Mouse (Mus musculus) CD4-positive helper T cell, adult 2 months (primary cell): ENCODE results near the gene Ubl7.

Experiments
- DNase-seq: peaks from one replicate; pipeline ENCODE4 v3.0.0-alpha.2; 2012; ENCODE audit warnings: low read depth, missing footprints, low spot score

Ubl7 gene

DNA sequence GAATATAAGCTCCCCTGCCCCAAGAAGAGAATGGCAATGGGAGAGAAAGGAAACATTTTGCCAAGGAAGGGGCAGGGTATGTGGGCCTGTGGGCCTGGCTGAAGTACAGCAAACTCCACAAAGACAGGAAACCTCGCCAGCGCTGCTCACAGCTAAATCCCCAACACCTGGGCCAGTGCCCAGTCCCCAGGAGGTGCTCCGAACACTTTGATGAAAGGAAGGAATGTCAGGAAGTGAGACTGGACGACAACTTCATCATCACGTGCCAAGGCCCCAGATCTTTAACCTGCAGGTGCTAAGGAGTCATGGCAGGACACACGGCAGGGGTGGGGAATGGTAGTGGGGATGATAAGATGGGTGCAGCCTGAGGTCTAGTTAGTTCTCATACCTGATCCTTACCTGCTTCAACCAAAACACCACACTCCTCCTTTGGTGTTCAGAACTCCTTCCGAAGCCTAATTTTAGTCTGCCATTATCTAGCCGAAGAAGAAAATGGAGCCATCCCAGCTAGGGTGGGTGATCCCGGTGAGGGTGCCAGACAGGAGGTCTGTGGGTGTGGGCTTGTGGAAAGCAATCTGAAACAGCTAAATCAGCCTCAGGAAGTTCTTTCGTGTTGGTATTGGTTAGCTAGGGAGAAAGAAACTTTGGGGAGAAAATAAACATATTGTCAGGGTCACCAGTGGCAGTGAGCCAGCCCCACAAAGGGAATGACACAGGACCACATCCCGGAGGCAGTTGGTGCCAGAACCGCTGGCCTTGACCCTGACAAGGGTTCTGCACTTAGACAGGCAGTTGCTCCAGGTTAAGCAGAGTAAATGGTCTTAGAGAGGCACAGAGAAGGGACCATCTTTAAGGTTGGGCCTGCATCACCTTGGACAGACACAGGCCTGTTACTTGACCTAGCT, 54.8 kb downstream of the Ubl7 start:
- no peak for DNase-seq

DNA sequence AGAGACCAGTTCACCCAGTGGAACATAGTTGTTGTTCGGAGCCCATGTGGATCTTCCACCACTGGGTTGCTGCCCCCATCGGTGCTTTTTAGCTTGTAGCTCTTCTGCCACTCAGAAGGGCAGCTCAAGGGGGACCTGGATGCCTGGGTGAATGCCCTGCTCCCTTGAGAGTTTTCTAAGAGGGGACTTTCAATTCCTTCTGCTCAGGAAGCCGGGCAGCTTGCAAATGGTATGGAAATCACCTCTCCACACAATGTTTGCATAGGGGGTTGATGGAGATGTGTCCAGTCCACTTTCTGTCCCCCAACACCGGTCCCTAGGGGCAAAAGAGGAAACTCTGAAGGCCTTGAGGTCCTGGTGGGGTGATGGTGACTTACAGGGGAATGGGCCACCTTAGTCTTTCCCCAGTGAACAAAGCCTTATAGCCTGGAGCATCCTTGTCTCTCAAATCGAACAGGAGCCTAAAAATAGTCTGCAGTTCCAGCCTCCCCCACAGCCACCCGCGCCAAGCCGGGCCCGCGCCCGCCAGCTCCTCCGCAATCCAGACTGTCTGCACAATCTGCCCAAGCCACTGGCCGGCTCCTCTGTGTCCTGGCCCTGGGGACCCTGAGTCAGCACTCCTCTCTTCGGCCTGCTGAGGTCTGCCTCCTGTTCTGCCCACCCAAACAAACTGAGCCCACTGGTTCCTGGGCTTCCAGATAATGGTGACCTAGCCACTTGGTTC, 56.6 kb downstream of the Ubl7 start:
- DNase-seq: no peak

DNA sequence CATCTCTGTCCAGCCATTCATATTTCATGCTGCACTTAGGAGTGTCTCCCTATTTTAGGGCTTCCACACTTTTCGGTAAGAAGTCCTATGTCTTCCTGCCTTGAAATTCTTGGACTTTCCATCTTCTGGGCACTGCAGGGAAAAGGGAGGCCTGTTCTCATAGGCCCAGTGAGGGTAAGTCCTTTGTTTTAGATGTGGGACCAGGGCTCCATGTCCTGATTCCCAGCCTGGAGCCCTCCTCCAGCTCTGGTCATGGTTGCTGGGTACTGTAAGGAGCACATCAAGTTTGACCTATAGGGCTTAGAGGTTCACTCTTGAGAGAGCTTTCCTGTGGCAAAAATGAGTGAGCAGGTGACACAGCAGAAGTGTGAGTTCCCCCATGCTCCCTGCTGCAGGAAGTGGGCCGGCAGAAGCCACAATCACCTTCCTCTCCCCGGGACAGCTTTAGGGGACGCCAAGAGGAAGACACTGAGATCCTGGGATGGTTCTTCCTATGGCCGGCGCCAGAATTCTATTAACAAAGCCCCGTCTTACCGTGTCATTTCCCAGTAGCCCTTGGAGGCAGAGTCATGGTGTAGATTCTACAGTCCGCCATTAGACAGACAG, 57.5 kb downstream of the Ubl7 start:
- peak; percentile 45 for DNase-seq

DNA sequence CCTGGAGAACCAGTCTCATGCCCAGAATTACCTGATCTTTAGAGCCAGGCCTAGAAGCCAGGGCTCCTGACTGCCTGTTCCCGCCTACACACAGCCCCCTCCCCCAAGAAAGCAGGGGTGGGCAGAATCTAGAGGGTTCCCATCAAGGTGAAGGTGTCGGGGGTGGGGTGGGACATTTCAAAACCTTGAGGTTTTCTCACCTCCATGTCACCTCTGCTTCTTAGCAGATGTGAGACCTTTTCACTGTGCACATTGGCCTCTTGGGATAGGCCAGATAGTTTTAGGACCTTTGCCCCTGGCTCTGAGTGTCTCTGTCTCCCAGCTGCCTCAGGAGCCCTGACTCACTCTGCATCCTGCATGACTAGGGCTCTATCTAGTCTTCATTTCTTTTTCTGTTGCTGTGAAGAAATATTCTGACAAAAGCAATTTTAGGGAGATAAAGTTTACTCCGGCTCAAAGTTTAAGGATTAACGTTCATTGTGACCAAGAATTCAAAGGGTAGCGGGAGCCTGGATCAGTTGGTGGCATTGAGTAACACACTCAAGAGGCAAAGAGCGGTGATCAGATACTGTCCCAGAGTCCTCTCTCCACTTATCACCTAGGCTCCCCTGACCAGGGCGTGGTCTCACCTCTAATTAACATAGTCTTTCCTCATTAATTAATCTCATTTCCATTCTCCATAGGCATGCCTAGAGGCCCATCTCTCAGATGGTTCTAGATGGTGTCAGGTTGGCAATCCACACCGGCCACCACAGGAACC, 58.2 kb downstream of the Ubl7 start:
- DNase-seq: peak; percentile 52

DNA sequence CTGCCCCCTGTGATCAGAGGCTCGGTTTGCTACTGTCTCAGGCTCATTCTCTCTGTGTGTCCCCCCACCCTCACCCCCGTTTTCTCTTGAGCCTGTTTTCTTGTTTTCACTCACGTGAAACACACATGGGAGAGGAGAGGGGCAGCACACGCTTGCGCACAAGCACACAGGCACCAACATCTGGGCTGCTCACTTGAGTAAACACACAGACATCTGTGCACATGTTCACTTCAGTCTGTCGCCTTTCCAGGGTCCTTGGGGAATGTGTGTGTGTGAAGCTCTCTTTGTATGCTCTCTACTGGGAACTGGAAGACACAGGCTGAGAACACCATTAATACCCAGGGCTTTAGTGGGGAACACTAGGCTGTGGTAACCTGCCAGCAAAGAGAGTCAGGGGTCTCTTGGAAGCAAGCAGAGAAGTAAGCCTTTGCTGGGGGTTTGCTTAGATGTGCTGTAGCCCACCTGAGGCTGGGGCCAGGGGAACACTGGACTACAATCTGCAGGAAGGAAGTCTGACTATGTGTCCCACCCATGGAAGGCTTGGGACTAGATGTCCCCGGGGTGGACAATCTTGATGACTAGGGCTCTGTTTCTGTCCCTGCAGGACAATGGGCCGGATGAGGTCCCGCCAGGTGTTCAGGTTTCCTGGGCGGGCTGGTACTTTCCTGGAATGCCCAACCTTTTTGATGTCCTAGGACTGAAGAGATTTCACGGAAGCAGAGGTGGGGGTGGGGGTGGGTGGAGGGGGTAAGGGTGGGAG, 59.1 kb downstream of the Ubl7 start:
- DNase-seq: no peak

DNA sequence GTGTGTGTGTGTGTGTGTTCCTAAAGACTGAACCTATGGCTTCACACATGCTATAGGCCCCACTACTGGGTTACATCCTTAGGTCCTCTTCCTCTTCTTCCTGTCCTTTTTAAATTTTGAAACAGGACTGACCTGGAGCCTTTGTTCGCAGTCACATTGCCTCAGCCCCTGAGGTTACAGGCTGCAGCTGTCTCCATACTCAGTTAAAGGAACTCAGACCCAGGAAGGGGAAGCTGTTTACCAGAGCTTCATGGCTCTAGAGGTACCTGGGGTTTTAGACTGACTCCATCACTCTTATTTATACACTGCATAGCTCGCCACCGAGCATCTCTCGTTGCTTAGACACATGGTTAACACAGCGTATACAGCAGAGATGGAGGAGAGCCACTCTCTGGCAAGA, 60.6 kb downstream of the Ubl7 start:
- DNase-seq: no peak

DNA sequence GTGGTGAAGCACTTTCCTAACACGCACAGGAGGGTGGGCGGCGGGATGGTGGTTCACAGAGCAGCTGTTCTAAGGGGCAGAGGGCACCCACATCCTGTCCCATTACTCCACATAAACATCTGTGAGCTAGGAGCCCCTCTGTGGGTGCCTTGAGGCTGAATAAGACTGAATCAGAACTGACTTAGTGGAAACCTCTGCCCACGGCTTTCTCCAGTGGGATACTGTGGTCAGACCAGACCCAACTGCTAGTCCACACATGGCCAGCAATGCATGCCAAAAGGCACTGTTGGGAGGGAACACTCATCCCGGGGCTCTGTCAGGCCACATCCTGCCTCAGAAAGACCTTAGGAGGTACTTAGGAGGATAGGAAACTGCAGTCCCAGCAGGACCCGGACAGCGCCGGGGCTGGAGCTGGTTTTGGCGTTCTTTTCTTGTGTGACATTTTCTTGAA, 61.4 kb downstream of the Ubl7 start:
- peak; percentile 61 for DNase-seq

DNA sequence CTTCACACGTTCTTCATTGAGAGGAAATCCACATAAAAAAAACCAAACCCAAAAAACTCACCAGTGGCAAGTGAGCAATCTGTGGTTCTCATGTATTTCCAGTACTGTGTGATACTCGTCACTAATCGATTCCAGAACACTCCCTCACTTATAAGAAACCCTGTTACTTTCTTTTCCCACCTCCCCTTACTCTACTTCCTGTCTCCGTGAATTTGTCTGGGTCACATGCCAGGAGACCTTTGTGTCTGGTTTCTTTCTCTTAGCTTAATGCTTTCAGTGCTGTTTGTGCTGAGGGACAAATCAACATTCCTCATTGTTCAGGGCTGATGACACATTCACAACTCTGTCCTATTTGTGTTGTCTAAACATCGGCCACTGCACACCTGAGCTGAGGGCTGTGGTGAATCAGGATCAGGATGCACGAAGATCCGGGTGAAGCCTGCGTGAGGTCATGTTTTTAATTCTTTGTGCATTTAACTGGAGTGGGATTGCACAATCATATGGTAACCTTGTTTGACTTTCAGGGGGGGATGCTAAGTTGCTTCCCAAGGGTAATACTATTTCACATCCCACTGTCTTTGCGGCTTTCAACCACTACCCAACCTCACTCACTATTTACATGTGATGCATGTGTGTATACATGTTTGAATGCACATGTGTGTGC, 62.1 kb downstream of the Ubl7 start:
- peak; percentile 47 for DNase-seq

DNA sequence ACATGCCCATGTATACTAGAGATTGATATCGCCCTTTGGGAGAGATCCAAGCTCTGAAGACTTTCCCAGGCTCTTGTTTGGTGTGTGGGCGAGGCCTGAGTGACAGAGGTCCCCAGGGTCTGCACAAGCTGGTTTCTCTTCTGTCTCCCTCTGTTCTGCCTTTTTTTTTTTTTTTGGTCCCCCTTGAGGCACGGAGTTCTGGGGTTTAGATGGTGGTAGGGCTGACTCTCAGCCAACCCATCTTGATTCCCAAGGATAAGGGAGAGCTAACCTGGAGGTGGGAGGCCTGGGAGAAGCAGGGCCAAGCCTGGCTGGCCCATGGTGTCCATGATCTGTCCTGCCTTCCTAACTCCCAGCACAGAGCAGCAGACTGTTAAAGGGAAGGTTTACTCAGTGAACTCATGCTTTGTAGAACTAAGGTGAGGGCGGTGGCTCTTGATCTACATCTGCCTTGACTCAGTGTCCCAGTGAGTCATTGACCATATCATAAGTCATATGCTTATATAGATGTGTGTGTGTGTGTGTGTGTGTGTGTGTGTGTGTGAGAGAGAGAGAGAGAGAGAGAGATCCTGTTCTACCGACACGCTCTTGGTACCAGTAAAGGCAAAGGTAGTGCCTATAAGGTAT, 62.8 kb downstream of the Ubl7 start:
- DNase-seq: no peak

DNA sequence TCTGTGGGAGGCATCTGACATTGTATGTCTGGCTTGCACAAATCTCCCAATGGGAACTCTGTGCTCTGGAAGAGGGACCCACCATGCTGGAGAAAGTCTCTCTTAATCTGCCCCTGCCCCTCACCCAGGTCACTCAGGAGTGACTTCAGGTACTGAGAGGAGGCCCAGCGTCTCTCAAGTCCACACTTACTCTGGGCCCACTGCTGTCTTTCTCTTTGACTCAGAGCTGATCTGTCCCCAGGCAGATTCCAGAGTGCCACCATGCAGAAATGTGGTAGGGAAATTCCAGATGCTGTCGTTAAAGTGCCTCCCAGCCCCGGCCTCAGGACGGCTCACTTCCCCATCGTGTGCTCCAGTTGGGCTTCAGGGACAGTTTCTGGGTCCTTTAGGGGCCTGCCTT, 63.4 kb downstream of the Ubl7 start:
- DNase-seq: no peak

DNA sequence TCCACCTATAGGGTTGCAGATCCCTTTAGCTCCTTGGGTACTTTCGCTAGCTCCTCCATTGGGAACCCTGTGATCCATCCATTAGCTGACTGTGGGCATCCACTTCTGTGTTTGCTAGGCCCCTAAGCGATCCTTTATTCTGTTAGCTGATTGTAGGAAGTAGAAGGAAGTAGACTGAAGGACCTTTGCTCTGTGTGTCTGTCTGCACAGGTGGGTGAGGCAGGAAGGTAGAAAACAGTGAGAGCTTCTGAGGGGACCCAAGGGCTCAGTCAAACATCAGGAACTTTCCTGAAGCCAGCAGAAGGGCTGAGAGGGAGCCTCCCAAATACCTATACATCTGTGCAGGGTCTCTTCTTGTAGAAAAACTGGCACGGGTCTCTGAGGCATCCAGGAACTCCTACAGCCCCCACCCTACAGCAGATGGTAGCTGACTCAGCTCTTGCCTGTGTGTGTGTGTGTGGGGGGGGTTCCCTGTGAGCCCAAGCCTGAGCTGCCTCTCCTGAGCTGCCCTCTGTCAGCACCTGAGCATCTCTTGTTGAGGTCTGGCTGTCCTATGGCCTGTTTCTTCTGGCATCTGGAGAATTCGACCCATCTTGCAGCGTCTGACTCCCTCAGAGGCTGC, 64.5 kb downstream of the Ubl7 start:
- no peak for DNase-seq

DNA sequence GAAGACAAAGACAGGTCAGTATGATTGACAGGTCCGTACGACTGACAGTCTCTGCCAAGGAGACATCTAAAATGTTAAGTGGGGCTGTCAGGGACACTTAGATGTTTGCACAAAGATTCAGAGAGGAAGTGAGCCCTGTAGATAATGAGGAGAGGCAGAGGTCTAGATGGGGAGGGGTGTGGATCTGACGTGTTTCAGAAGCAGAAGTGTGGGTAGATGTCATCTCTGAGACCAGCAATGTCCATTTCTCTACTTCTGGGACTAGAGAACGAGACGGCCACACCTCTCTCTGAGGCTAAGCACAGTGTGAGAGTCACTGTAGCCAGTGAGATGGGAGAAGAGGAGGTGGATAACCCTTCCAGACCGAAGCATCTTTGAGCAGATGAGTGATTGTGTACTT, 67.2 kb downstream of the Ubl7 start:
- no peak for DNase-seq

DNA sequence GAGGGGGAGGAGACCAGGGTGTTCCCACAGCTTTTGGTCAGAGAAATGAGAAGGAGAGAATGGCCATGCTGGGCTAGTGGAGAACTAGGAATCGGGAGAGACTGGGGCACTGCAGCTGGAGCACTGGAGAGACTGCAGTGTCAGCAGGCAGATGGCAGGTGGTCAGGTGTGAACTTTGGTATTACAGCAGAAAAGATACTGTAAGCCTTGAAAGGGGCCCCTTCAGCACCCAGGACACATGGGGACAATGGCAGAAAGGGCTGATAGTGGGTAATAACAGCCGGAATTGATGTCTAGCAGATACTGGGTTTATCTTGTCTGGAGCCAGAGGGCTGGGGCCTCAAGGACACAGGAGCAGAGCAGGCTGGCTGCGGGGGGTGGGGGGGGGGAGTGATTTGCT, 68.1 kb downstream of the Ubl7 start:
- DNase-seq: no peak
